Mouse (Mus musculus): Measurements from ENCODE around the gene Fads6. TPM values are rescaled to one million over a fixed set of nuclear protein-coding genes. Genes with fewer than 3 reads are reported as not detected.

Gene Fads6
- total RNA-seq (2022), result 100 to 1,000 TPM in 2 of 4 experiments, 10 to 100 TPM in 2; 43.3 to 117 (median 82.2) TPM

DNA sequence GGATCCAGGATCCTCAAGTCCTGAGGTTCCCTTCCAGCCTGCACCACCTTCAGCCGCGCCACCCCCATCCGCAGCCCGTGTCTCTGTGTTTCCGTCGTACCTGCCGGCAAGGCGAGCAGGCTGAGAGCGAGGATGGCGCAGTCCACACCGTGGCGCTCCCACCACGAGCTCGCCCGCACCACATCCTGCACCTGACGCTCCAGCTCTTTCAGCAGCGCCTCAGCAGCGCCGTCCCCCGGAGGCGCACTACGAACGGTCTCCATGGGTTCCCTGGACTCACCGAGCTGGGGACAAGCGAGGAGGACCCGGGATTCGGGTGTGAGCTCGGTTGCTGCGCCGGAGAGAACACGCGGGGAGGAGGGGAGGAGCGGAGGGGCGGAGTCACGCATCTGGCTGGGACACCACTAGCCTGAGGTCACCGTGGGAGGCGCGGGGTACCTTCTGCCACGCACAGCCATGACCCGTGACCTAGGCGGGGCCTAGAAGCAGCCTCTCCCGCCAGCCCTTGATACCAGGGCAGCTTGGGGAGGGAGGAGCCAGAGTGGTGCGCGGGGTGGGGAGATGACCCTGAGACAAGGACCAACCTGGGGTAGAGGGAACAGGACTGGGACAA, at the start of gene Fads6:
TSS of gene Fads6 (minus strand) at position 450 of the 613 bp plus-strand sequence.
- DNase-seq, result peak; percentile 86

DNA sequence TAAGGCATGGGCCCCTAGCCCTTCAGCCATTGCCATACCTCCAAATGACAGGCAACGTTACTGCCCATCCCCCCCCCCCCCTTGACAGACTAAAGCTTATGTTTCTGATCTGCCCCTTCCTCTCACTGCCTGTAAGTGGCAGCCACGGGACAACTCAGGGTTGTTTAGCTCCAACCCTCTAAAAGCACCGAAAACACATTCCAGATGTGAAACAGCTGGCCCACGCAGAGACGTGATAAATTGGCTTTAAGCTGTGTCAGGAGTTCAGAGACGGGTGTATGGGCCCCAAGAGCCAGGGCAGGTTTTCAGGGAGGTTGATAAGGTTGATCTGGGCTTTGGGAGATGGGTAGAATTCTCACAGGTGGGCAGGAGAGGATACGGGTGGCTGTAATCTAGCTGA, 48.1 kb upstream of the Fads6 start:
- no peak for DNase-seq

DNA sequence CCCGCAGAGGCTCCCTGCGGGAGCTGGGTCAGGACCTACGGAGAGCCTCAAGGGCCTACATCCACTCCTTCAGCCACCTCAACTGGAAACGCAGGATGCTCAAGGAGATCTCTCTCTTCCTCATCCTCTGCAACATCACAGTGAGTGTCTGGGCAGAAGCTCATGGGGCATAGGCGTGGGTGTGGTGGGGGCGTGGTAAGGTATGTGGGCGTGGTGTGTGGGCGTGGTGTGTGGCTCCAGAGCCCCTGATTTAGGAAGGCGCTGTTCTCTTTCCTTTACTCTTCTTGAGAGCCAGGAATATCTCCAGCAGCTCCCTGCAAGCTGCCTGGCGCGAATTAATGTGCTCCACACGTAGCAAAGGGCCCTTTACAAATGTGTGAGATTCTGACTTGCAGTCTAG, 47.5 kb upstream of the Fads6 start:
- no peak for DNase-seq

DNA sequence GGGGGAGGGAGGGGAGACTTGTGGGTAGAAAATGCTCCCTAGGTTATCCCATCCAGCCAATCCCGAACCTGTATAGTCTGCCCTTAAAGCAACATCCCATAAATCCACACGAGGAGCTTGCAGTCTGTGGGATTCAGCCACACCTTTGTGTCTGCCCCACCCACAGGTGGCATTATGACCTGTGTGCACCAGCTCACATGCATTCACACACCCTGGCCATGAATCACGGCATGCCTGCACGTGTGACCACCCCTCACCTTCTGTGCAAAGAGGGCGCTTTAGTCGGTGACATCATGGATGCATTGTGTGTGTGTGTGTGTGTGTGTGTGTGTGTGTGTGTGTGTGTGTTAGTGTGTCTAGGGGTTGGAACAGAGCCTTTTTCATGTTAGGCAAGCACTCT, 44.4 kb upstream of the Fads6 start:
- DNase-seq, result no peak

- DNase-seq, result no peak
These were observed 43.8 kb upstream of the Fads6 start for GRCm38 (mm10) chr11:115341246-115341645.

- DNase-seq, result no peak
These were observed 40.4 kb upstream of the Fads6 start for GRCm38 (mm10) chr11:115337826-115338225.

- DNase-seq, result no peak
These were observed 39.9 kb upstream of the Fads6 start for GRCm38 (mm10) chr11:115337350-115337749.

DNA sequence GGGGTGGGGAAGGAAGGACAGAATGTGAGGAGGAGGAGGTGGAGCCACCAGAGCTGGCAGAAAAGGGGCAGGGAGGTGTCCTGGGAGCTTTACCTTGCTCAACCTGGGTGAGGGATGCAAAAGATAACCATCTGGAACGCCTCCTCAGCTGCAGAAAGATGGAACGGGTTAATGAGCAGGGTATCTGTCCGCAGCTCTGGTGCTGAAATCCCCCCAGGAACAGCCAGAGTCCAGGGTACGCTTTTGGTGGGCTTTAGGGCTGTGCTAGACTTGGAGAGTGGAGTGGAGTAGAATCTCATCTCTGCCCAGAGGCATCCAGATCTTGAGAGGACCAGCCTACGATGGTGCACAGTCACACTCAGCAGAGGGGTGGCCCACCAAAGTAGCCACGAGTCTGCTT, 38.7 kb upstream of the Fads6 start:
- DNase-seq, result no peak

DNA sequence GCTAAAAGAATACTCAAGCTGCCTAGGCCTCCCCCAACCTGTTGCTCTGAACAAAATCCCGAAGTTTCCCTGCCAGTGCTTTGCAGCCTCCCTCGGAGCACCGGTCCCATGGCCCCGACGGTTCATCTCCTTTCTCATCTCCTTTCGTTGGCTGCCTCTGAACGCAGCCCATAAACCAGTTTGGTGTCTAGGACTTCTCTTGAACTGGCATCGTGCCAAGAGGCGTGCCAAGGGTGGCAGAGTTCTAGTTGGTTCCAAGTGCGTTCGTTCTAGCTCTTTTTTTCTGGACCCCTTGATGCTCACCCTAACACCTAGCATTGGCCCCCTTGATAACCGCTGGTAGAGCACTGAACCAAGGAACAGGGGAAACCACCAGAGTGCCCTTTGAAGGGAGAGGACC, 37.8 kb upstream of the Fads6 start:
- DNase-seq, result no peak

- DNase-seq, result no peak
These were observed 37.1 kb upstream of the Fads6 start, which contains the start of gene Otop3 for GRCm38 (mm10) chr11:115334531-115334930. Gene Otop3, plus strand, starts transcription at chr11:115334731.

DNA sequence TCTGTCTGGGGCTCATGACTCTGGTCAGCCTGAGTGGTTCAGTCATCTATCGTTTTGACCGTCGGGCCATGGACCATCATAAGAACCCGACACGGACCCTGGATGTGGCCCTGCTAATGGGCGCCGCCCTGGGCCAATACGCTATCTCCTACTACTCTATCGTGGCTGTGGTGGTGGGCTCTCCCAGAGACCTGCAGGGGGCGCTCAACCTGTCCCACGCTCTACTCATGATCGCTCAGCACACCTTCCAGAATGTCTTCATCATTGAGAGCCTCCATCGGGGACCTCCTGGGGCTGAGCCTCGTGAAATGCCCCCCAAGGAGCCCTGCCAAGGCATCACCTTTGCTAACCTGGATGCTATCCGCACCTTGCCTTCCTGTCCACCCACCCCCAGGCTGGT, 31.9 kb upstream of the Fads6 start:
- no peak for DNase-seq

DNA sequence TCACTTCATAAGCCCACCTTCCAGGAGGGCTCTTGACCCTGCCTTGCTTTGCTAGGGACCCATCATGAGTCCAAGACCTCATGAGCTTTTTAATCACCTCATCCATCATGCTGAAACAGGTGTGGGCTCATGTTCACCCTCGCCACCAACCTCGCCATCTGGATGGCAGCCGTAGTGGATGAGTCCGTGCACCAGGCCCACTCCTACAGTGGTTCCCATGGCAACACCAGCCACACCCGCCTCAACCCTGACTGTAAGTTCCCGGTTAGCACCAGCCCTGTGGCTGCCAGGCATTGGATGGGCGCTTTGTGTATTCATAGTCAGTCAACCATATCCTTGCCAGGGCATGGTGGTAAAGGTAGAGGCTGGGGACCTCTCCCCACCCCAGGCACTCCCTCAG, 29.3 kb upstream of the Fads6 start:
- DNase-seq, result no peak

- no peak for DNase-seq
These were observed 25.9 kb upstream of the Fads6 start for GRCm38 (mm10) chr11:115323354-115323753.

DNA sequence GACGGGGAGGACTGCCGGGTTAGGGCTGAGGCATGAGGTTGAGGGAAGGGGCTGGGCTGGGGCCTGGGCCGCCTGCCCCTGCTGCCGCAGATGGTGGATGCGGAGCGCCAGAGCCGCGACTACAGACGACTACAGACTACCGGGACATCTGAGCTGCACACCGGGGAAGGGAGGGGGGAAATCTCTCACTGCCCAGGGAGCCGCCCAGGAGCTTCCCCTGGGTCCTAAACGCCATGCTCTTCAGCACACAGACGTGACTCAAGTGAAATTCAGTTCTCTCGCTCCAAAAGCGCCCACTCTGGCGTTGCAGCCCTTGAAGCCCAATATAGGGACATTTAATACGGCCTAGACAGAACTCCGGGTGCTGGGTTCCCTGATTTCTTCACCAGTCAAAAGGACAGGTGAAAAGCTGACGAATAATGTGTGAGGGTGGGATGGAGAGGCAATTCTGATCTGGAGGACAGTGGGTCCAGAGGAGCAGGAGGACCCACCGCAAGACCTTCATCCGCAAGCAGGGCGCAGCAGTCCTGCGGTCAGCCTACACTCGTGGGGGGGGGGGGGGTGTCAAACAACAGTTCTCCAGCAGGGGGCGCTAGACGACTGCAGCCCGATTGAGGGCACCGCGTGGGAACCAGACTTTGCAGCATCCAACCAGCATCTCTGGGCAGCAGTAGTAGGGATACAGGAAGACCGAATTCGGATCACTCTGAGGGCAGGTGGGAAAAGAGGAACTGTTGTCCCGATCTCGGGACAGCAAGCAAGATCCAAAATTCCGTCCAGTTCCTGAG, 24.6 kb upstream of the Fads6 start, which contains the start of gene Ush1g:
TSS of gene Ush1g (minus strand) at position 136 of the 788 bp plus-strand sequence.
- DNase-seq, result no peak

DNA sequence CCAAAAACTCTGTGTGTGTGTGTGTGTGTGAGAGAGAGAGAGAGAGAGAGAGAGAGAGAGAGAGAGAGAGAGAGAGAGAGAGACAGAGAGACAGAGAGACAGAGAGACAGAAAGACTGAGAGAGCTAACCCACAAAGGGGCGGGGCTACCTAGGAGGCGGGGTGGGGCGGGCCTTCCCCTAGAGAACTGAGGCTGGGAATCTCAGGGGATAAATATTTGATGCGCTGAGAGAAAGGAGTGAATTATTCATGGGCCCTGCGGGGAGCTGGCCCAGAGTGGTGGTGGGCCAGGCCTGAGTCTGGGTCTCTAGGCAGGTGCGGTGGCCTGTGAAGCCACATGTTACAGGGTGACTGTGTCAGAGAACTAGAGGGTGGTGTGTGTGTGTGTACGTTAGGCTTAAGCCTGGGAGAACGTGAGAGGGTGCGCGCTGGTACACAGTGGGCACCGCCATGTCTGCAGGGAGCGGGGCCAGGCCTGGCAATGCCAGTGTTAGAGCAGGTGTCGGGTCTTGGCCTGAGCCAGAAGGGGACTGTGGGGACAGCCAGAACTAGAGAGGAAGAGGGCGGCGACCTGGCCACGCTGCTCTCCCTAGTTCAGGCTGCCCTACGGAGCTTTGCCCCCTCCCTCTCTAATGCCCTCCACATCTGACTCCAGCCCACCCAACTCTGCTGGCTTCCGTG, 22.4 kb upstream of the Fads6 start:
- DNase-seq, result no peak

DNA sequence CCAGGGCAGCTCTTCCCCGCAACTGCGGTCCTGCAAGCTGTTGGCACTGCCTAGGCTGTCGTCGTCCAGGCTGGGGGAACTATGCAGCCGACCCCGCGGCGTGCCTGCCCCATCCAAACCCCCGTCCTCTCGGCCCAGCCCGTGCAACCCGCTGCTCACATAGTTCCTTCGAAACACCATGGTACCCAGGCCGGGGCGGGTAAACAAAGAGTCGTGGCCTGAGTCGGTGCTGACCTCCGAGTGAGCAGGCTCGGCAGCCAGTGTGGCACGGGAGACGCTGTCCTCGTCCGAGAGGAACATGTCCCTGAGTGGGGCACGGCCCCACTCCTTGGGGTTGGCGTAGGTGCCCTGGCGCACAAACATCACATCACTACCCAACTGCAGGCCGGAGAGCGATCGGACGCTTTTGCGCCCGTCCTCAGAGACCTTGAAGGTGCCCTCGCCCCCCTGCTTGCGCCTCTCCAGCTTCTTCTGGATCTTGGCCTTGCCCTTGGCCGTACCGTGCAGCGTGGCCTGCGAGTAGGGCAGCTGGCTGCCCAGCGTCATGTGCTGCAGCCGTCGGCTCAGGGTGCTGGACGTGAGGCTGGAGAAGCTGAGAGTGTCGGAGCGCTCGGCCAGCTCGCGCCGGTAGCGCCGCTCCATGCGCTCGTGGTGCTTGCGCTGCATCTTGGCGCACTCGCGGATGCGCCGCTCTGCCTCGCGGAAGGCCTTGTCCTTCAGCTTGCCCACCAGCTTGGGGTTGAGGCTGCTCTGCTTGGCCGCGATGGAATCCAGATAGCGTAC, 21.0 kb upstream of the Fads6 start:
- DNase-seq, result no peak

- no peak for DNase-seq
These were observed 19.7 kb upstream of the Fads6 start for GRCm38 (mm10) chr11:115317204-115317603.

GRCm38 (mm10) chr11:115314249-115314648, 16.8 kb upstream of the Fads6 start:
- no peak for DNase-seq

DNA sequence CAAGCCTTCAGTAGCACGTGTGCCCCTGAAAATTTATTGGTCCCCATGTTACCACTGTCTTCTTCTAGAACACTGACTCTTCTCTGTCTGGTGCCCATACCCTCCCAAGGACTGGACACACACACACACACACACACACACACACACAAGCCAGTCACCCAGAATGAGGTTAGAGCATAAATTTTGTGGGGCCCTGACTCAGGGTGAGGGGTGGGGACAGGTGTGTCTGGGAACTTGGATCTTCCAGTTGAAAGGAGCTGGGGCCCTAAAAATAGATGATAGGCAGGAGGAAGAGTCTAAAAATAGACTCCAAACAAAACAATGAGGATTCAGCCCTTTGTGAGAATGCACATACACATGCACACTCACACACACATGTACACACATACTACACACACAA, 11.3 kb upstream of the Fads6 start:
- DNase-seq, result no peak

- no peak for DNase-seq
These were observed 9.4 kb upstream of the Fads6 start, which contains the start of gene Otop2 for GRCm38 (mm10) chr11:115306863-115307262. Gene Otop2, plus strand, starts transcription at chr11:115307163.

DNA sequence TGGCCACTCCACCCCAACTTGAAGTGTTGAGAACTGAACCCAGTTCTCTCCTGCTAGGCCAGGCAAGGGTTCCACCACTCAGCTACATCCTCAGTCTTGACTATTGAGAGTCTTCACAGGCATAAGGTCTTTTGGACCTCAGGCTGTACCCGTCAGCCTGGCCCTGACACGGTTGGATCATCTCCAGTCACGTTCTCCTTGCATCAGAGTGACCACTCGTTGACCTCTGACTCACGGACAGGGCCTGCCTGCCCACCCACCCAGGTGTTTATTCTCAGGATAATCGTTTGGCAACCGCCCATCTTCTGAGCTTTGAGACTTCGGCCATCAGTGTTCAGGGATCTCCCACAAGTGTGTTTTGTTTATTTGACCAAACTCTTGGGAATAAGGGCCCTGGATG, 5.7 kb upstream of the Fads6 start:
- DNase-seq, result no peak

GRCm38 (mm10) chr11:115301351-115301750, 3.9 kb upstream of the Fads6 start:
- no peak for DNase-seq

DNA sequence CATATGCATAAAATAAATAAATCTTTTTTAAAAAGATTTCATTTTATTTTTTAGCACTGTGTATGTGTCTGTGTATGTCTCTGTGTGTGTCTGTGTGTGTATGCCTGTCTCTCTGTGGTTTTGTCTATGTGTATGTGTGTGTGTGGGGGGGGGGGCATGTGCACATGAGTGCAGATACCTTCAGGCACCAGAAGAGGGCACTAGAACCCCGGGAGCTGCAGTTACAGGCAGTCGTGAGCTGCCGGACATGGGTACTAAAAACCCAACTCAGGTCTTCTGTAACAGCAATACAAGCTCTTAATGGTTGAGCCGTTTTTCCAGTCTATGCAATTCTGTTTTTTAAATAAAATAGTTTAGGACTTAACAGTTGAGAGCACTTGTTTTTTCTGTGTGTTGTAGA, 3.3 kb upstream of the Fads6 start:
- no peak for DNase-seq
